Comparison of ENCODE assay signal across 8 mouse cellular contexts in the genomic region with DNA sequence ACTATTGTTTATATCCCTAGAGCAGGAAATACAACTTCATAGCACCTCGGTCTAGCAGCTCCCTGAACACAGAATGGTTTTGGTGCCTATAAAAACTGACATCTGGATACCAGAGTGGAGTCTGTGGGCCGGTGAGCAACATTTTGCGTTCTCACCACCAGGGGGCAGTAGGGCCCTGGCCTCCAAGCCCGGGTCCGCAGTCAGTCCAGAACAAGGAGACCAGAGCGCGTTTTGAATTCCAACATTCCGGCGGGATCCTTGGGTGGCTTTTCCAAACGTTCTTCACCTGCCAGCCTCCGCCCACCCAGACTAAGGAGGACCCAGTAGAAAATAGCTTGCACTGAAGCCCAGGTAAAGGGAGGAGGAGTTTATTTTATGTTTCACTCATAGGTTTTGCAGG. TPM values are rescaled to one million over a fixed set of nuclear protein-coding genes. Genes with fewer than 3 reads are reported as not detected.
DNase-seq lines count a peak whose midpoint lies in the region; ATAC-seq and TF ChIP-seq lines count a peak whose summit lies in the region.

No protein-coding gene starts in this region.

- no peaks in the 10 kb centered on the region for H3K36me3 ChIP-seq in embryonic facial prominence, embryonic 10.5 days (replicated peaks)
- no peaks in the 10 kb centered on the region for H3K36me3 ChIP-seq in kidney, postnatal 0 days (ENCODE audit: insufficient read depth, low read length)
- no peaks in the 10 kb centered on the region for H3K36me3 ChIP-seq in liver, embryonic 14.5 days (replicated peaks; ENCODE audit: control insufficient read depth, insufficient read depth, low read depth)
- no peaks in the 10 kb centered on the region for H3K36me3 ChIP-seq in neural tube, embryonic 13.5 days

- no peak overlapping the region for H3K9ac ChIP-seq in kidney, postnatal 0 days (ENCODE audit: low read depth, low read length)
- no peak overlapping the region for H3K9ac ChIP-seq in liver, embryonic 14.5 days (replicated peaks)
- no peak overlapping the region for H3K9ac ChIP-seq in neural tube, embryonic 13.5 days

- H3K4me3 ChIP-seq in embryonic facial prominence, embryonic 10.5 days, result peak overlapping the region; percentile 67
- H3K4me3 ChIP-seq in kidney, postnatal 0 days (replicated peaks; ENCODE audit: low read depth, low read length), result no peak overlapping the region
- no peak overlapping the region for H3K4me3 ChIP-seq in liver, embryonic 14.5 days (ENCODE audit: insufficient read depth in 1 of 2, low read depth in 2 of 2, low read length in 2 of 2)
- no peak overlapping the region for H3K4me3 ChIP-seq in neural tube, embryonic 13.5 days

- peaks cover 53% of the 10 kb centered on the region for H3K27me3 ChIP-seq in embryonic facial prominence, embryonic 10.5 days (replicated peaks; ENCODE audit: low read depth, poor library complexity, severe bottlenecking)
- peaks cover 24% of the 10 kb centered on the region for H3K27me3 ChIP-seq in kidney, postnatal 0 days (ENCODE audit: insufficient read depth, low read length)
- H3K27me3 ChIP-seq in liver, embryonic 14.5 days (ENCODE audit: control insufficient read depth, insufficient read depth, low read length), result peaks cover 42% of the 10 kb centered on the region
- H3K27me3 ChIP-seq in neural tube, embryonic 13.5 days, result peaks cover 44% of the 10 kb centered on the region

- H3K9me3 ChIP-seq in embryonic facial prominence, embryonic 10.5 days, result no peaks in the 10 kb centered on the region
- no peaks in the 10 kb centered on the region for H3K9me3 ChIP-seq in kidney, postnatal 0 days (replicated peaks; ENCODE audit: low read length)
- H3K9me3 ChIP-seq in liver, embryonic 14.5 days (ENCODE audit: control insufficient read depth, low read length), result no peaks in the 10 kb centered on the region
- no peaks in the 10 kb centered on the region for H3K9me3 ChIP-seq in neural tube, embryonic 13.5 days

- 0 out of 2 replicates have a peak overlapping the region, but pooled peaks have one; percentile 97 for H3K4me2 ChIP-seq in kidney, postnatal 0 days (ENCODE audit: low read length)
- no peak overlapping the region for H3K4me2 ChIP-seq in liver, embryonic 14.5 days (ENCODE audit: low read depth)
- H3K4me2 ChIP-seq in neural tube, embryonic 13.5 days, result 0 out of 2 replicates have a peak overlapping the region, but pooled peaks have one; percentile 11

- WGBS in embryonic facial prominence, embryonic 10.5 days, result 3% methylated on average over 11 of the region's 11 CpGs
- under 1% methylated on average over 11 of the region's 11 CpGs for WGBS in kidney, postnatal 0 days
- WGBS in liver, embryonic 14.5 days (ENCODE audit: insufficient replicate concordance), result under 1% methylated on average over 11 of the region's 11 CpGs
- WGBS in neural tube, embryonic 13.5 days, result under 1% methylated on average over 11 of the region's 11 CpGs

- DNase-seq in 3134 (ENCODE audit: extremely low read depth, insufficient read length, low spot score), result peak; percentile 50
- peak; percentile 94 for DNase-seq in adrenal gland, postnatal 10 days
- DNase-seq in embryonic facial prominence, embryonic 10.5 days (ENCODE audit: low spot score), result peak; percentile 91
- peak; percentile 88 for DNase-seq in heart, adult 8-10 months (ENCODE audit: low spot score)
- peak; percentile 94 for DNase-seq in kidney, postnatal 0 days (ENCODE audit: low spot score)
- DNase-seq in liver, embryonic 14.5 days (ENCODE audit: low read depth in 3 of 3, low spot score in 3 of 3), result no peak
- DNase-seq in testis, postnatal 10 days (ENCODE audit: low spot score), result peak; percentile 93

- peaks cover 40% of the 10 kb centered on the region for H3K4me1 ChIP-seq in embryonic facial prominence, embryonic 10.5 days
- H3K4me1 ChIP-seq in kidney, postnatal 0 days (replicated peaks; ENCODE audit: insufficient read depth, low read length), result peaks cover 28% of the 10 kb centered on the region
- peaks cover 3 to 4% of the 10 kb centered on the region in 2 experiments; a peak in 2 of 4 replicates for H3K4me1 ChIP-seq in liver, embryonic 14.5 days (replicated peaks; ENCODE audit: control insufficient read depth in 2 of 2, insufficient read depth in 2 of 2, low read length in 1 of 2)
- peaks cover 34% of the 10 kb centered on the region for H3K4me1 ChIP-seq in neural tube, embryonic 13.5 days (replicated peaks)

- TF ChIP-seq CTCF in kidney, postnatal 0 days (IDR thresholded peaks at IDR 0.05; ENCODE audit: low read depth), result peak; percentile 99
- TF ChIP-seq CTCF in liver, embryonic 14.5 days (IDR thresholded peaks at IDR 0.05; ENCODE audit: low read depth), result peak; percentile 97

- no peak overlapping the region for H3K27ac ChIP-seq in embryonic facial prominence, embryonic 10.5 days (replicated peaks)
- H3K27ac ChIP-seq in kidney, postnatal 0 days, result no peak overlapping the region
- H3K27ac ChIP-seq in liver, embryonic 14.5 days, result no peak overlapping the region
- no peak overlapping the region for H3K27ac ChIP-seq in neural tube, embryonic 13.5 days (replicated peaks)

- no peak for TF ChIP-seq EP300 in liver, embryonic 14.5 days (IDR thresholded peaks at IDR 0.05; ENCODE audit: low read depth)

- no peak; the same call in 1 of the 2 replicates for ATAC-seq in kidney, postnatal 0 days (replicated peaks; ENCODE audit: low FRiP score, low read depth)
- ATAC-seq in liver, embryonic 14.5 days (ENCODE audit: insufficient read depth), result no peak
- ATAC-seq in neural tube, embryonic 13.5 days (ENCODE audit: low read depth), result 0 out of 2 replicates have a peak, but pooled peaks have one; percentile 7

RNA-seq across cellular contexts. Expression of a gene that starts 2.1 kb away (rescaled TPM):
- under 1 TPM in 1 of 2 experiments, not detected in 1; 0.24 TPM for total RNA-seq in adrenal gland, postnatal 10 days (2021)
- 0.28 TPM in 1 of 2 replicates, not detected in the other for polyA plus RNA-seq in embryonic facial prominence, embryonic 10.5 days (2016; fragmentation: Nextera tagmentation; extraction: Ambion mirVana)
- total RNA-seq in heart, adult 8-10 months (2022), result 1 to 10 TPM; 1.6 to 4.0 (median 3.2) TPM
- polyA plus RNA-seq in kidney, postnatal 0 days (2015; fragmentation: Nextera tagmentation; extraction: Ambion mirVana), result 15.8 and 21.0 TPM in 2 replicates
- not detected in 2 replicates for polyA plus RNA-seq in liver, embryonic 14.5 days (2012; rRNA removed)
- not detected in 2 replicates for polyA plus RNA-seq in liver, embryonic 14.5 days (2014; fragmentation: Nextera tagmentation; extraction: Ambion mirVana)
- 1.0 TPM in 1 of 2 replicates, not detected in the other for polyA plus RNA-seq in neural tube, embryonic 13.5 days (2015; fragmentation: Nextera tagmentation; extraction: Ambion mirVana)

RNA-seq across cellular contexts. Expression of a gene that starts 8.6 kb away (rescaled TPM):
- total RNA-seq in adrenal gland, postnatal 10 days (2021), result under 1 TPM; 0.48 to 0.60 TPM
- polyA plus RNA-seq in embryonic facial prominence, embryonic 10.5 days (2016; fragmentation: Nextera tagmentation; extraction: Ambion mirVana), result 0.60 and 1.0 TPM in 2 replicates
- total RNA-seq in heart, adult 8-10 months (2022), result under 1 TPM in 3 of 4 experiments, not detected in 1; 0.25 to 0.50 (median 0.33) TPM
- 1.1 and 1.7 TPM in 2 replicates for polyA plus RNA-seq in kidney, postnatal 0 days (2015; fragmentation: Nextera tagmentation; extraction: Ambion mirVana)
- polyA plus RNA-seq in liver, embryonic 14.5 days (2012; rRNA removed), result 0.41 and 0.65 TPM in 2 replicates
- 0.41 and 0.49 TPM in 2 replicates for polyA plus RNA-seq in liver, embryonic 14.5 days (2014; fragmentation: Nextera tagmentation; extraction: Ambion mirVana)
- polyA plus RNA-seq in neural tube, embryonic 13.5 days (2015; fragmentation: Nextera tagmentation; extraction: Ambion mirVana), result 0.62 and 0.87 TPM in 2 replicates

RNA-seq across cellular contexts. Expression of a gene that starts 11.4 kb away (rescaled TPM):
- total RNA-seq in adrenal gland, postnatal 10 days (2021), result under 1 TPM; 0.57 to 0.70 TPM
- polyA plus RNA-seq in embryonic facial prominence, embryonic 10.5 days (2016; fragmentation: Nextera tagmentation; extraction: Ambion mirVana), result 9.3 and 11.5 TPM in 2 replicates
- under 1 TPM; 0.11 to 0.41 (median 0.23) TPM for total RNA-seq in heart, adult 8-10 months (2022)
- 12.7 and 15.7 TPM in 2 replicates for polyA plus RNA-seq in kidney, postnatal 0 days (2015; fragmentation: Nextera tagmentation; extraction: Ambion mirVana)
- polyA plus RNA-seq in liver, embryonic 14.5 days (2012; rRNA removed), result 0.11 and 0.19 TPM in 2 replicates
- 0.09 TPM in 1 of 2 replicates, not detected in the other for polyA plus RNA-seq in liver, embryonic 14.5 days (2014; fragmentation: Nextera tagmentation; extraction: Ambion mirVana)
- polyA plus RNA-seq in neural tube, embryonic 13.5 days (2015; fragmentation: Nextera tagmentation; extraction: Ambion mirVana), result 7.4 and 8.5 TPM in 2 replicates

RNA-seq across cellular contexts. Expression of a gene that starts 12.4 kb away (rescaled TPM):
- 10 to 100 TPM; 40.8 to 41.6 TPM for total RNA-seq in adrenal gland, postnatal 10 days (2021)
- 12.1 and 12.2 TPM in 2 replicates for polyA plus RNA-seq in embryonic facial prominence, embryonic 10.5 days (2016; fragmentation: Nextera tagmentation; extraction: Ambion mirVana)
- 10 to 100 TPM; 26.4 to 28.5 (median 27.2) TPM for total RNA-seq in heart, adult 8-10 months (2022)
- polyA plus RNA-seq in kidney, postnatal 0 days (2015; fragmentation: Nextera tagmentation; extraction: Ambion mirVana), result 6.7 and 7.2 TPM in 2 replicates
- 32.5 and 34.5 TPM in 2 replicates for polyA plus RNA-seq in liver, embryonic 14.5 days (2012; rRNA removed)
- 9.1 and 9.3 TPM in 2 replicates for polyA plus RNA-seq in liver, embryonic 14.5 days (2014; fragmentation: Nextera tagmentation; extraction: Ambion mirVana)
- polyA plus RNA-seq in neural tube, embryonic 13.5 days (2015; fragmentation: Nextera tagmentation; extraction: Ambion mirVana), result 8.0 and 8.3 TPM in 2 replicates

RNA-seq across cellular contexts. Expression of a gene that starts 32.5 kb away (rescaled TPM):
- 1 to 10 TPM; 5.3 to 6.9 TPM for total RNA-seq in adrenal gland, postnatal 10 days (2021)
- 0.16 and 0.29 TPM in 2 replicates for polyA plus RNA-seq in embryonic facial prominence, embryonic 10.5 days (2016; fragmentation: Nextera tagmentation; extraction: Ambion mirVana)
- total RNA-seq in heart, adult 8-10 months (2022), result 1 to 10 TPM; 2.7 to 4.5 (median 3.1) TPM
- 1.2 and 1.3 TPM in 2 replicates for polyA plus RNA-seq in kidney, postnatal 0 days (2015; fragmentation: Nextera tagmentation; extraction: Ambion mirVana)
- polyA plus RNA-seq in liver, embryonic 14.5 days (2012; rRNA removed), result 0.56 and 0.70 TPM in 2 replicates
- polyA plus RNA-seq in liver, embryonic 14.5 days (2014; fragmentation: Nextera tagmentation; extraction: Ambion mirVana), result 0.32 and 0.45 TPM in 2 replicates
- polyA plus RNA-seq in neural tube, embryonic 13.5 days (2015; fragmentation: Nextera tagmentation; extraction: Ambion mirVana), result 0.43 and 0.56 TPM in 2 replicates

Comparison
In these comparisons a context has a peak if more than half of its experiments do, and no peak if none do; other contexts are left out.
1. DNase-seq: peak in 3134 (single experiment), adrenal gland, postnatal 10 days (single experiment), embryonic facial prominence, embryonic 10.5 days (single experiment), heart, adult 8-10 months (single experiment), kidney, postnatal 0 days (single experiment) and testis, postnatal 10 days (single experiment); none in liver, embryonic 14.5 days (0 of 3).